Mouse (Mus musculus): Measurements from ENCODE around the gene Itpk1.

Gene Itpk1

DNA sequence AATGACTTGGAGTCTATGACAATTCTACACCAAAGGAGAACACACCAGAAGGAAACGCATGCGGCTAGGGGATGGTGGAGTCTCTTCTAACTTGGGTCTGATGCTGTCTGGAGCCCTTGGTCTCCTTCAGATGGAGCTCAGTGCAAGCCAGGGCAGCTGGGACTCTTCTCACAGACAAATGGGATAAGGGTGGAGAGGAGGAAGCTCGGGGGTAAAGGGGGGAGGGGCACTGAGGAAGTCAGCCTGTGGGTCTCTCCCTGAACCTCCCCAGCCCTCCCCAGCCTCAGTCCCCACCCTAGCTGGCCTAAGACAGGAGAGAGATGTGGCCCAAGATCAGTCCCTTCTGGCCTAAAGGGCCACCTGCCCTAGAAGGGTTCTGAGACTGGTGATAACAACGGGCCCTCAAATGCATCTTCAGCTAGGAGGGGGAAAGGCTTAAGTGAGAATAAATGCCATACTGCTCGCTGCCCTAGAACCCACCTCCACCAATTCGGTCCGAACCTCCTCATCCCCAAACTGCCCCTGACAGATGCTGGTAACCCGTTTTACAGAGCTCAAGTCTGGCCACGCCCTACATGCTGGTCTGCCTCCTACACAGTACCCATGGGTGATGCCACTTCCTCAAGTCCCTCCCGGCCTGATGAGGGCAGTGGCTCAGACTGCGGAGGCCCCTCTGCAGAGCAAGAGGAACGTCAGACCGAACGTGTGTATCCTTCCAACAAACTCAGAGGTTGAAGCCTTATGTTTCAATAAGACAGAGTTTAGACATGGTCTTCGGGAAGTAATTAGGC, 14.8 kb downstream of the Itpk1 start:
- DNase-seq: peak; percentile 36

DNA sequence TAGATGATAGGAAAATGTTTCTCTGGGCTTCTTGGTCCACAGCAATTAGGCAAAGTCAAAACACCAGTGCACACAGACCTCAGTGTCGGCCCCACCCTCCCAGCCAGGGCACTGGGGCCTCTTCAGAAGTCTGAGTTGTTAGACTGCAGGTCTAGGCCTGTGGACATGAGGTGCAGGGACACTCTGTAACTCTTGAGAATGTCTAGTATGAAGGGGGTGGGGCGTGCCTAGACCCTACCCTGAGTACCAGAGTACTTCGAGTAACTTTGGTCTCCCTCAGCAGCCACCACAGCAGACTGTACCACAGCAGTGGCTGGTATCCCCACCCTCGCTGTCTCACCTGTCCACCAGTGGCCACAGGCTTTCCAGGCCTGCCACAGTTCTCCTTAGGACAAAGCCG, 18.4 kb downstream of the Itpk1 start:
- no peak for DNase-seq

DNA sequence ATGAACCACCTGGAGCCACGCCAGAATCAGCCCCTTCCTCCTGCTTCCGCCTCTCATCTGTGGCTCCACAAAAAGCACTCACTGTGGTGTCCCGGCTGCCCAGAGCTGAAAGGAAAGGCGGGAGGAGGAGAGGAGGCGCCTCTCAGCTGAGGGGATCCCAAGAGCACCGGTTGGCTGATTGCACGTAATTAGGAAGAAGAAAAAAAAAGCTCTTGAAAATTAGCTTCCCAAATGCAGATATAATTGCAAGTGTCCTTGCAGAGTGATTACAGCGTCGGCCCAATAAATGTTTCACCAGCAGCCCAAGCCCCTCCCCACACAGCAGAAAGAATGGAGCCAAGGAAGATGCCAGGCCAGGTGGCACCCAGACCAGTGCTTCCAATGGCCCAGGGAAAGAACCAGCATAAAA, 19.2 kb downstream of the Itpk1 start:
- no peak for DNase-seq

DNA sequence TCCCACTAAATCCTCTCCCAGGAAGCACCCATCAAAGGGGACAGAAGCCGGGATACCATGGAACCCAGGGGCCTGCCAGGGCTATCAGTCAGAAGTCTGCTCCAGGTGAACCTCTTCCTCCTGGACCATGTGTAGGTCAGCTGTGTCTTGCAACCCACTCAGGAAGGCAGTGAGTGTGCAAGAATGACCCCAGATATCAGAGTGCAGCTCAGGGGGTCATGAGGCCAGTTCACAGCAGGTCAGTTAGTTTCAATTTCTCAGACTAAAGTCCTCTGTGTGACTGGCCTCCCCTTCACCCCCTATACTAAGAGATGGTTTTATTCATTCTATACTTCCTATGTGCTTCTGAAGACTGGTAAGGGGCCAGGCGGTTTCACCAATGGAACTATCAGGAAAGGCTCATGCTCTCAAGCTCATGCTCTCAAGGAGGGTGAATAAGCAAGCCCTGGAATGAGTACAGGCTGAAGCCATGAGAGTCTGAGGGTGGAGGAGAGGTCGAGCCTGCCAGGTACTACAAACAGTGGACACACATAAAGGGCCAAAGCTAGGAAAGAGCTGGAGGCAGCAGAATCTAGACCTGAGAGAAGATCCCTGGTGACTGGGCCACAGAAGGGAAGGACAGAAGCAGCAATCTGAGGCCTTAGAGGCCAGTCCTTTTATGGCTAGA, 19.9 kb downstream of the Itpk1 start:
- DNase-seq: no peak

DNA sequence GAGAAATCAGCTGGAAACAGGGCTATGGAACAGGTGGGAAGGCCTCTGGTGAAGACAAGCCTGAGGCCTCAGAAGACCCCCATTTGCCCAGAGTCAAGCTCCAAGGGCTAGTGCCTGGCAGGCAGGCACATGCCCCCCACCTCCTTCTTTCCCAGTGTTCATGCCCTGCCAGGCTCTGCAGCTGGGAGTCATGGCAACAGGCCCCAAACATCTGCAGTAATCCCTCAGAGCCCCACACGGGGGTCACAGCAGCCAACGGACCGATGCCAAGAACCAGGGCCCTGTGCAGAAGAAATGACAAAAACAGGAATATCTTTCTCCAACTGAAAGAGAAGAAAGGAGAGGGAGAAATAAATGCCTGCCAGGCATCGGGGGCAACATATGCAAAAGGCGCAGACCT, 20.8 kb downstream of the Itpk1 start:
- no peak for DNase-seq

DNA sequence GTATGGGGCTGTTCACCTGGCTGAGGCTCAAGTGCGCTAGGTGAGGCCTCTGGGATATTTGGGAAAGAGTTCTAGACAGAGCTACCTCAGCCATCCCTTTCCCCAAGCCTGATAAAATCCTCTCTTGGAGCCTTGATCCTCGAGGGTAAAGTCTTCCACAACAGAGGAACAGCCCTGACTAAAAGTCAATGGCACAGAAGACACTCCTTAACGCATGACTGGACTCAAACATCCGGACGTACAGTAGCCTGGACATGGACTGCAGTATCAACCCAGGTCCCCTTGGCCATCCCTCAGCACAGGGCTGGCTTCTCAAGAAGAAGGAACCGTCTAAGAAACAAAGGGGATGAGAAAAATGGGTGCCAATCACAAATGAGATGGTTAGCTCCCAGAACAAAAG, 21.3 kb downstream of the Itpk1 start:
- no peak for DNase-seq

DNA sequence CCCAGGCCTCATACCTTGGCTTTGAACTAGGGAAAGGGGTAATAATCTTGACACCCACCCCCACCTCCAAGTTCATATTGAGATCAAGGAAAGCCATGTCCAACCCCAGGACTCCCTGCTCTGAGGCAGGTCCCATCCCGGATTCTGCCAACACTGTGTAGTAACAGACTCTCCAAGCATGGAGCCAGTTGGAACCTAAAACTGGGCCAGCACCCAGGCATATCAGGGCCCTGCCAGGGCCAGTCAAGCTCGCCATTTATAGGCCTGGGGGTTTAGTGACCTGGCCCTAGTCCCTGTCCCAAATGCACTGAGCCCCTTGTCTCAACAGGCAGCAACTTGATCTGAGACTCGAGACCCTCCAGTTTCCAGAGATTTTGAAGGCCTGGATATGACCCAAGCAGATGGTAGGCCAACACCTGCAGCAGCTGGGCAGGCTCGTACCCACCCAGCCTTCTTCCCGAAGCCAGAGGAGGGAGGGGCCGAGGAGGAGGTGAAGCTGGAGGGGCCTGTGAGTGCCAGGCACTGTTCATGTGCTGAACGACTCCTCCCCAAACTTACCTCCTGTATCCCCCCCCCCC, 21.9 kb downstream of the Itpk1 start:
- DNase-seq: no peak

DNA sequence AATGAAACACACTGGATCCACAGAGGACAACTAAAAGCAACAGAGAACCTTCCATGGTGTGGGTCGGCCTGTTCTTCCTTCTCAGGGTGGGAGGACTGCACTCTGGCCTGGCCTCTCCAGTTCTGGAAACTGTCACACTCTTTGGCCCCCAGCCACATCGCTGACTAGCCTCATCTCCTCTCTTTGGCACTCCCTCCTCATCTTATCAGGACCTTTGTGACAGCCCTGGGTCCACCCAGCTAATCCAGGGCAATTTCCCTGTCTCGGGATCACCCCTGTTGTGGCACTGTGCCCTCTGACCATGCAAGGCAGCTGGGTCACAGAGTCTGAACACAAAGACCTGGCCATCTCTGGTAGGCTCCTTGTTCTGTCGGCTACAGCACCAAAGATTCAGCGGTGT, 22.6 kb downstream of the Itpk1 start:
- DNase-seq: no peak

DNA sequence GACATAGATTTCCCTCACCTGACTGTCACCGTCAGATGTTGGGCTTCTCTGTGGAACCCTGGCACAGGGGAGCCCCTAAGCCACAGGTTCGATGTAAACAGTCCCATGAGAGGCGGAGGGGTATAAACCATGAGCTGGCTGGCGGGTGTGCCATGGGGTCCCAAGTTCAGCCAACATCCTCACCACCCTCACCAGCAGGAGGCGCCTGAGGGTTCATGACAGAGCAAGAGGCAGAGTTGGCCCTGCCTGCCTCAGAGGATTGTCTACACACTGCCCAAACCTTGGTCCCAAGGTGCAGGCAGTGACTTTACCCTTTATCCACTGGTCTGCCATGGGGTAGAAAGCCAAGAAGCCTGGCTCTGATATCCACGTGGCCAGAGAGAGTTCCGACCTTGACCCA, 23.1 kb downstream of the Itpk1 start:
- DNase-seq: peak; percentile 78

DNA sequence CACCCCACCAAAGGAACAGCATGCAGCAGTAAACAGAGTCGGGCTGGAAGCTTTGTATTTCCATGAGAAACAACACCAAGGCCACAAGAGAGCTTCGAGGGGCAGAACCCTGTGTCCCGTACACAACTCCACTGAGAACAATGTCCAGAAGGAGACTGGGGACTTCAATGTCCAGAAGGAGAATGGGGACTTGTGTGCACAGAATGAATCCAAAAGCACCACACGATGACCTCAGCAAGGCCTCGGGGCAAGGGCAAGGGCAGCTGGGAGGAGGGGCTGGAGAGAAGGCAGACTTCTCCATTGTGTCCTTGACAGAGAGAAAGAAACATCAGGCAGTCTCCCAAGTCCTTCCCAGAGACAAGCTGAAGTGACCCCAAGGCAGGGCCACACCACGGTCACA, 25.9 kb downstream of the Itpk1 start:
- no peak for DNase-seq

DNA sequence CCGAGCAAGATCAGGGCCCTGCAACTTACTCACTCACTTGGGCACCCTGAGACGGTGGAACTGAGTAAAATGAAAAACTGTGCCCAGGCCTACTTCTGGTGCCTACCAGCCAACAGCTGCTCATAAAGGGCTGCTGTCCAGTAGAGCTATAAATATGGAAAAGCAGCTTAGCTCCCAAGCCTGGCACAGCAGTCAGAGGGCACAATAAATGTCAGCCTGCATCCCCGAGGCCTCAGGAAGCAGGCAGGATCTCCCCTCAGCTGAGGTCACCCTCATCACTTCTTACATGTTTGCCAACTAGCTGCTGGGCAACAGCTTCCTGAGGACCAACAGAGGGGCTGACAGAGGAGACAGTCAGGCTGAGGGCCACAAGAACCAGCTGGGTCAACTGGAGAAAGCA, 27.6 kb downstream of the Itpk1 start:
- no peak for DNase-seq

DNA sequence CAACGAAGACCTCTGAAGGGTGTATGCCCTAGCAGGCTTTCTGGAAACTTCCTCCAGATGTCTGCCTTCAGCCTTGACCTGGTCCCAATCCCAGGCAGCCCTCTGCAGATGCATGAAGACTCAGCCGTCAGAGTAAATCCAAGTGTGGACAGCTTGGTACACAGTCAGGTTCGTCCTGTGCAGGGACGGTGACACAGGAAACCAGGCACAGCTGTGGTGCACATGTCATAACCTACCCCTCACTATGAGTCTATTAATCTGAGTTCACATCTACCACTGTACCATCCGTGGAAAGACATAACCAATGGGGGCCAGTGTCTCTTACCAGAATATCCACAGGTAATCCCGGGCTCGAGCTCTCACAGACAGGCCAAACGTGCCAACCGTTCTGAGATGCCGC, 30.2 kb downstream of the Itpk1 start:
- DNase-seq: no peak

DNA sequence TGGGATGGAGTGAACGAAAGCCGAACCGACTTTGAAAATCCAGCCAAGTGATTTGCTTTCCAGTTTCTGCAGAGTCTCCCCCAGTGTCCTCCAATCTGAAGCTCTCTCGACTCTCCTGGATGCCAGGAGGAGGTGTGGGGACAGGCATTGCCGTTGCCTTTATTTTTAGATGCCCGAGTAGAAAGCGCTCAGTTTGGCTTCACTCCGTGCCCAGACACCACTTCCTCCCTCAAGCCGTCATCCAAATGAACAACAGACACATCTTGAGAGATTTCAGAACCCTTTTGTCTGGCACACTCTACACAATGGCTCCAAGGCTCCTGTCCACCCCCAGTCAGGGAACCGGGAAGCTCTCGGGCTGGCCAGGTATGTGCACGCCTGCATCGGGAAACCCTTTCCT, 30.6 kb downstream of the Itpk1 start:
- DNase-seq: peak; percentile 40

DNA sequence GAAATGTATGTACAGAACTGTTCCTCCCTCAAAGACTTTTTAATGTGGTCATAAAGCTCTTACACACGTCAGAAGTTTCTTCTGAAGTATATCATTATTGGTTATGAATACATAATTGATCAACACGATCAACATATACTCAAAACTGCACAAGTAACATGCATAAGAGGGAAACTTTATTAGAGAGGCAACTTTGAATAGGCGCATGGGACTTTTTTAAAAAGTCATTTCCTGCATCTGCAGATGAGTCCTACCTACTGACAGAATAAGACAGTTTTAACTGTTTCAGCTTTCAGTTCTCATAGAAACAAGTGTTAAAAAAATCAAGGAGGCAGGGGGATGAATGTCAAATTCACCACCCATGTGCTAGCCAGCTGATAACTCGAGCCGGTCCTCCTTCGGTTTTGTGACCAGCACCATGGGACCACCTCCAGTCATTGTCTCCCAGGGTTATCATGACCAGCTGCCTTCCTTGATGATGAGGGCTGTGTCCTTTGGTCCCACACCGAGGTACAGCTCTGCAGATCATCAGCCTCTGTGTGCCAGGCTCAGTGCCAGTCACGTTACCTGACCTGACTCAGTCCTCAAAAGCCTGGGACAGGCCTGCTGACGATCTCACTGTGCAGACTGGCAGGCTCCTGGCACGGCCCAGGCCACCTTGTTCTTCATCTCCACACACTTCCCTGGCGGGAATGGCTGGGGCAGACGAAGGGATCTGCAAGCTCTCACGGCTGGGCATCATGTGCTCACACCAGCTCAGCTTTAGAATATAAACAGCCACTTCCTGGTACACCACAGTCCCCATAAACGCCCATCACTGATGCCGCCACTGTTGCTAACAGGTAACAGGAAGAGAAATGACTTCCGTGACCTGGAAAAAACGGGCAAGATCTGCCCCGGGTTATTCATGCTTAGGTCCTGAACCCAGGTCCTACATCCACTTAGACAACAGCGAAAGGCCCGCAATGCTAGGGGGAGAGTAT, 31.6 kb downstream of the Itpk1 start:
- no peak for DNase-seq

DNA sequence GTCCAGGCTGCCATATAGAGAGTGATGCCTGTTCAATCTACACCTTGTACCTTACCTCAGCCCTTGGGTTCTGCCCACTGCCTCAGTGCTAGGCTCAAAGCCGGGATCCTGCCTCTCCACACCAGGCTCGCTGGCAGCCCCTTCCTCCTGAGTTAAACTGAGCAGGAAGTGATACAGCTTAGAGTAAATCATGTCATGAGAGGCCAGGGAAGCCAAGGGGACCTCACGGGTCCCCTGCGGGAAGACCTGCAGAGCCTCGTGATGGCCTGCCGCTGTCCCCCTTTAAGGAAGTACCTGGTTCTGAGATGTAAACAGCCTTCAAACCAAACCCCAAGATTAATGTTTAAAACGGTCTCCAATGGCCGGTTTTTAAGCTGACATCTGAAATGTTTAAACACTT, 32.6 kb downstream of the Itpk1 start:
- no peak for DNase-seq

DNA sequence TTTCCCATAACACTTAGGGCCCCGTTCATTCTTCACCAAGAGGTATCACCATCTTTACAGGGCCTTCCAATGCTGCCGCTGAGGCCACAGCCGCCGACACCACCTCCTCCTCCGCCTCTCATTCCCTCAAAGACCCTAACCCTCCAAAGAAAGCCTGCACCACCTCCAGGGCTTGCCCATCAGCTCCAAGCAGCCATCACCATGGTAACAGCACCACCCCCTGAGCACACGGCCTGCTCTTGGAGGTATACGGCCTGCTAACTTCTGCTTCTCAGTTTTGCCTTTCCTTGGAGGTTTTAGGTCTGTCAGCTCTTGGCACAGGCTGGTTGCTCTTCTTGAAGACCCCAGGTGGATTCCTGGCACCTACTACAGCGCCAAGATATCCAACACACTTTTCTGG, 33.9 kb downstream of the Itpk1 start:
- DNase-seq: no peak

DNA sequence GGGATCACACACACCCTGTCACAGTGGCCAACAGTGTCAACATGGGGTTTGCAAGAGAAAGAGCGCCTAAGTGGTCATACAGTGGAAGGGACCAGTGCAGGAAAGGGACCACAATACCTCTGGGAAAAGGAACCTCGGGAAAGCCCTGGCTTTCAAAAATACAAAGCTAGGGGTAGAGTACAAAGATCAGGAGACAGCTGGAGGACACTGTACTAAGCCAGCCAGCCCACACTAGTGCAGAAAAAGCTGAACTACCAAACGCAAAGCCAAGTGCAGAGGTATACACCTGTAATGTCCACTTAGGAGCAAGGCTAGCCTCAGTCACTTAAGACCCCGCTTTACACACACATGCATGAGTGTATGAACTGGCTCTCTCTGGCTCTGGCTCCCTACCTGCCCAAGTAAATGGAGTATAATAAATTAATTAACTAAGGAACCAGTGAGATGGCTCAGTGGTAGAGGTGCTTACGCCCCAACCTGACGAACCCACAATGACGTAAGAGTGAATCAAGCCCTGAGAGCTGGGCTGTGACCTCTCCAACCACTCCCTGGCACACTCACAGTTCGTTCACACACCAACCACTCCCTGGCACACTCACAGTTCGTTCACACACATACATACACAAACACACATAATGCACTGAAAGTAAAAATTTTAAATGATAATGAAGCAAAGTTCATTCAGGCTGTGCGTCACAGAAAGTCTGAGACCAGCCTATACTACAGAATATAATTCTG, 39.1 kb downstream of the Itpk1 start:
- DNase-seq: no peak

DNA sequence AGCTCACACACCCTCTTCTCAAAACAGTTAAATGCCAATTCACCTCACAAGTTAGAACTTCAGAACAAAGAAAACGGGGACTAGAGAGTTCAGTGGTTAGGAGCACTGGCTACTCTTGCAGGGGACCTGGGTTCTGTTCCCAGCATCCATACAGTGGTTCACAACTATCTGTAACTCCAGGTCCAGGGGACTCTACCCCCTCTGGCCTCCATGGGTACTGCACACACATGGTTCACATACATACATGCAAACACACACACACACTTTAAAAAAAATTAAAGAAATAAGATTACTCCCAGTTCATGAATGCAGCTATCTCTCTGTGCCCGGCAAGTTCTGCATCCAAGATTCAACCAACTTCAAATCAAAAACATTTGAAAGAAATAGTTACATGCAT, 40.7 kb downstream of the Itpk1 start:
- no peak for DNase-seq

DNA sequence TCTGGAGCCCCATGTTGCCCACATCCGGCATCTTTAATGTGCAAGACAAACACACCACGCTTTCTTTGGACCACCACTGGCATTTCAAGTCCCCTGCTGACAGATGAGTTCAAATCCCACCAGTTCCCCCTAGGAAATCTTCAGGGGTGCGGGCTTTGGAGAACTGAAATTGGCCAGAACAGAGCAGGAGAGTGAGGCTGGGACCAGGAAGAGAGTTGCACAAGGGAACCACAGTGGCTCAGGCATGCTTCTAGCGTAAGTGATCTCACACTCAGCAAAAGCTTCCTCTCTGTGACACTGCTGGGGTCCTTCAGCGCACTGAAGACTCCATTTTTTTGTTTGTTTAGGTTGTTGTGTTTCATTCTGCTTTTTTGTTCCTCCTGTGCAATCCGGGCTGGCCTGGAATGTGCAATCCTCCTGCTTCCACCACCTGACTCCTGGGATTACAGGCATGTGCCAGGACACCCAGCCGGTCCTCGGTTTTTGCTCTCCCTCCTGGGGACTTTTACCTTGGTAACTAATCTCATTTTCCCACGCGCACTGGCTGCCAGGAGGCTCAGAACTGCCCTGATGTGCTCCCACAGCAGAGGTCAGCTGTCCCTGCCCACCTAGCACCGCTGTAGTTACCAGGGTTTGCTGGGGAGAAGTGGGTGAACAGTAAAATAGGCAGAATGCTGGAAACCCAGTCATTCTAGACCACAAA, 41.2 kb downstream of the Itpk1 start:
- no peak for DNase-seq

DNA sequence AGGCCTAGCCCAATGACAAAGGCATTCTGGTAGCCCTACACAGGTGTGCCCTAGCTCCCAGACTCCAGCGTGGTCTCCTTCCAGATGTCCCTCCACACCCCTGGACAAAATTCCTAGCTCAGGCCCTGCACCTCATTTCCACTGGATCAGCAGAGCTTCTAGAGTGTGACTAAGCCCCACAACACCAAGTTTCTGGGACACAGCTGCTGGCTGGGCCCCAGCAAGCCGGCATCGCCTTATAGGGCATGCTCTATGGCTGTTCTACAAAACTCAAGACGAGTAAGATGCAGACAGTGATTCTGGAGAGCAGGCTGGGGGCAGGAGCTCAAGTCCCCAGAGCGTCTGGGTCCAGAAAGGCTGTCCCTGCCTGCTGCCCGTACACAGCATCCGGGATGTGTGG, 43.0 kb downstream of the Itpk1 start:
- no peak for DNase-seq

DNA sequence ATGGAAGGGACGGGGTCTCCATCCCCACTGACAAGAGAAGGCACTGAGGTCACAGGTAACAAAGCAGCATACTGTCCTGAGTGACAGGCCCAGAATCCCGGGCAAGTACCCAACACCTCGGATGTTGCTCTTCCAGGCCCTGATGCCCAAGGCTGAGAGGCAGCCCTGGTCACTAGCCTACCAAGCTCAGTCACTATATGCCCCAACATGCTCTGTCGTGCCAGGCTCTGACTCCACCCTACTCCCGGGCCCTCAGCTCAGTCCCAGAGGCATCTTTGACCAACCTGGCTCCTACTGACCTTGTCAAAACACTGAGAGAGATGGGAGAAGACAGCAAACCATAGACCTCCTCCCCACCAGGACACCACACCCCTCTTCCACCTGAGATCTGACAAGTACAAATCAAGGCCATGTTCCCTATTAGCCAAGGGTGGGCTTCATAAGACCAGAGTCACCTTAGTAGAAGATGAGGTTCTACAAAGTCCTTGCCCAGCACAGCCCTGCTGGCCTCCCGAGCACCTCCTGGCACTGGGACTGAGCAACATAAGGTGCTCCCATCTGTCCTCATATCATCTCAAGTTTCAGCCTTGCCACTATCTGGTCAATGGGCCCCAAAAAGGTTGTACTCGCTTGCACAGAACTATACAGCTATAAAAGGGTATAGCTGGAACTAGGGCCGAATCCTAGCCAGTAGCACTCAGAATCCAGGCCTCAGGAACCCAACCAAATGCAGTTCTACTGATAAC, 43.7 kb downstream of the Itpk1 start:
- no peak for DNase-seq

Data from thymus, postnatal 25 days (tissue).